Mouse (Mus musculus) embryonic facial prominence, embryonic 14.5 days (tissue): ENCODE results near the gene Zfp62. TPM values are rescaled to one million over a fixed set of nuclear protein-coding genes. Genes with fewer than 3 reads are reported as not detected.

Source experiments
- ATAC-seq: fragments of 200-750 bp; cut with Nextera tagmentation; 2 replicates; pipeline ENCODE4 v1.8.0; 2017; ENCODE audit warnings: low read depth, moderate number of reproducible peaks, moderate TSS enrichment
- DNase-seq: peaks from one replicate; pipeline ENCODE4 v3.0.0-alpha.2; 2015; ENCODE audit warnings: low spot score
- H3K27ac ChIP-seq: fragments of 300-500 bp; sonication (generic); replicated peaks from 2 replicates; pipeline ENCODE4 v1.5.1; 2014; ENCODE audit warnings: low read depth, mild to moderate bottlenecking, low read length, moderate library complexity
- H3K27me3 ChIP-seq: fragments of 300-500 bp; sonication (generic); replicated peaks from 2 replicates; pipeline ENCODE4 v1.6.1; 2014; ENCODE audit warnings: low read length; ENCODE audit not compliant: control insufficient read depth, insufficient read depth
- H3K36me3 ChIP-seq: fragments of 300-500 bp; sonication (generic); 2 replicates; pipeline ENCODE4 v1.6.1; 2014; ENCODE audit warnings: low read length, mixed read lengths; ENCODE audit not compliant: control insufficient read depth, insufficient read depth
- H3K4me1 ChIP-seq: fragments of 300-500 bp; sonication (generic); 2 replicates; pipeline ENCODE4 v1.6.1; 2014; ENCODE audit warnings: antibody characterized with exemption, low read length; ENCODE audit not compliant: control insufficient read depth, insufficient read depth
- H3K4me2 ChIP-seq: fragments of 300-500 bp; sonication (generic); 2 replicates; pipeline ENCODE4 v1.6.1; 2014; ENCODE audit warnings: low read depth, mild to moderate bottlenecking, low read length, moderate library complexity, mixed read lengths
- H3K4me3 ChIP-seq: fragments of 300-500 bp; sonication (generic); 2 replicates; pipeline ENCODE4 v1.5.1; 2014; ENCODE audit warnings: low read depth, mild to moderate bottlenecking, low read length
- H3K9ac ChIP-seq: fragments of 300-500 bp; sonication (generic); 2 replicates; pipeline ENCODE4 v1.6.1; 2014; ENCODE audit warnings: low read depth, mild to moderate bottlenecking, low read length, moderate library complexity, mixed read lengths
- H3K9me3 ChIP-seq: fragments of 300-500 bp; sonication (generic); 2 replicates; pipeline ENCODE4 v1.6.1; 2016; ENCODE audit warnings: low read length; ENCODE audit not compliant: control insufficient read depth
- WGBS: fragments of 180-500 bp; shearing (Covaris S2); extraction: QIAGEN DNeasy Blood & Tissue Kit; methylation state at CpG from one replicate; pipeline ENCODE4 v1.1.7; 2014; 5-methylcytosine and 5-hydroxymethylcytosine counted together
- polyA plus RNA-seq: library from polyadenylated mRNA; unstranded; fragments of >200 nt; fragmentation: Nextera tagmentation; extraction: Ambion mirVana; gene quantifications from 2 replicates; pipeline ENCODE4 v1.2.1, GENCODE M21; 2014

Zfp62 gene
- polyA plus RNA-seq, 1 experiment from 2014 or later: 40.4 TPM

DNA sequence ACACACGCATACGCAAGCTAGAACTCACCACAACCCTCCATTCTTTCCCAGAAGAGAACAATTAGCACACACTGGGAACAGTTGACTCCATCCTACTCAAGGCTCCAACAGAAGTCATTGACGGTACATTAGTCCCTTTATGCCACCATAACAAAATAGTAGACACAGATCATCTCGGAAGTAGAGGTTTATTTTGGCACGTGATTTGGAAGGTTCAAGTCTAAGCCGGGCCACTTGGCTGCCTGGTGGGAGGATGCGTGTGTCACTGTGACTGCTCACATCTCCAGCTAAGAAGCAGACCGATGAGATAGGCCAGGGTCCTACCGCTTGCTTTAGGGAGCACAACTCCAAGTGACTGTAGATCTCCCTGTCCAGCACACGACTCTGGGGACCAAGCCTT is 64.2 kb downstream of the Zfp62 start:
- no peak overlapping the region for H3K9ac ChIP-seq
- WGBS: 84% methylated on average over 10 of the region's 10 CpGs
- DNase-seq: no peak

GRCm38 (mm10) chr11:49267970-49268579 is 65.0 kb downstream of the Zfp62 start:
- H3K27ac ChIP-seq: no peak overlapping the region
- DNase-seq: no peak
- 74% methylated on average over 15 of the region's 15 CpGs for WGBS

More for the DNA sequence above, 64.2 kb downstream of the Zfp62 start:
- Histone ChIP-seq H3K27ac (no peak overlapping the region), H3K4me3 (no peak overlapping the region), H3K36me3 (peaks cover 8% of the 10 kb centered on the region), H3K4me2 (no peak overlapping the region), H3K4me1 (no peaks in the 10 kb centered on the region), H3K27me3 (no peaks in the 10 kb centered on the region), H3K9me3 (no peaks in the 10 kb centered on the region)
- no peak for ATAC-seq

More at GRCm38 (mm10) chr11:49267970-49268579, 65.0 kb downstream of the Zfp62 start:
- H3K4me1 ChIP-seq: no peaks in the 10 kb centered on the region
- ATAC-seq: no peak
- no peaks in the 10 kb centered on the region for H3K9me3 ChIP-seq
- no peak overlapping the region for H3K4me3 ChIP-seq
- H3K36me3 ChIP-seq: peaks cover 4% of the 10 kb centered on the region; the same call in 1 of the 2 replicates
- no peak overlapping the region for H3K4me2 ChIP-seq
- no peaks in the 10 kb centered on the region for H3K27me3 ChIP-seq
- H3K9ac ChIP-seq: no peak overlapping the region

Other genes starting within 250 kb of the Zfp62 start
- gene Olfr56, start 224.4 kb upstream of the Zfp62 start, polyA plus RNA-seq: 0.08 TPM in 1 of 2 replicates, not detected in the other
- gene 9930111J21Rik1, start 223.9 kb upstream of the Zfp62 start, polyA plus RNA-seq: 0.39 and 0.51 TPM in 2 replicates
- not detected in 2 replicates for gene Gm12185, start 211.1 kb upstream of the Zfp62 start, polyA plus RNA-seq
- gene Tgtp1, start 209.1 kb upstream of the Zfp62 start, polyA plus RNA-seq: 0.81 TPM in 1 of 2 replicates, not detected in the other
- gene 9930111J21Rik2, start 152.1 kb upstream of the Zfp62 start, polyA plus RNA-seq: 0.59 and 0.81 TPM in 2 replicates
- gene Tgtp2, start 139.1 kb upstream of the Zfp62 start, polyA plus RNA-seq: 0.11 and 0.28 TPM in 2 replicates
- gene Ifi47, start 126.7 kb upstream of the Zfp62 start, polyA plus RNA-seq: 1.8 and 2.4 TPM in 2 replicates
- gene Olfr1396, start 88.4 kb upstream of the Zfp62 start, polyA plus RNA-seq: 0.08 and 0.46 TPM in 2 replicates
- 0.10 and 0.35 TPM in 2 replicates for gene Olfr1395, start 61.0 kb upstream of the Zfp62 start, polyA plus RNA-seq
- gene Olfr1394, start 48.9 kb upstream of the Zfp62 start, polyA plus RNA-seq: not detected in 2 replicates
- gene Btnl9, start 16.1 kb upstream of the Zfp62 start, polyA plus RNA-seq: 1.5 and 2.3 TPM in 2 replicates
- gene Mgat1, start 40.9 kb downstream of the Zfp62 start, polyA plus RNA-seq: 66.0 and 67.3 TPM in 2 replicates
- 0.10 TPM in 1 of 2 replicates, not detected in the other for gene Olfr1393, start 75.0 kb downstream of the Zfp62 start, polyA plus RNA-seq
- 0.07 TPM in 1 of 2 replicates, not detected in the other for gene Olfr1392, start 82.0 kb downstream of the Zfp62 start, polyA plus RNA-seq
- gene Olfr10, start 101.4 kb downstream of the Zfp62 start, polyA plus RNA-seq: not detected in 2 replicates
- not detected in 2 replicates for gene Olfr1391, start 119.5 kb downstream of the Zfp62 start, polyA plus RNA-seq
- gene Olfr1390, start 131.9 kb downstream of the Zfp62 start, polyA plus RNA-seq: not detected in 2 replicates
- 0.05 TPM in 1 of 2 replicates, not detected in the other for gene Olfr1389, start 219.8 kb downstream of the Zfp62 start, polyA plus RNA-seq
- gene Olfr1388, start 233.3 kb downstream of the Zfp62 start, polyA plus RNA-seq: 0.09 and 0.11 TPM in 2 replicates